7 mouse cellular contexts compared by ENCODE assay signal in the genomic region with DNA sequence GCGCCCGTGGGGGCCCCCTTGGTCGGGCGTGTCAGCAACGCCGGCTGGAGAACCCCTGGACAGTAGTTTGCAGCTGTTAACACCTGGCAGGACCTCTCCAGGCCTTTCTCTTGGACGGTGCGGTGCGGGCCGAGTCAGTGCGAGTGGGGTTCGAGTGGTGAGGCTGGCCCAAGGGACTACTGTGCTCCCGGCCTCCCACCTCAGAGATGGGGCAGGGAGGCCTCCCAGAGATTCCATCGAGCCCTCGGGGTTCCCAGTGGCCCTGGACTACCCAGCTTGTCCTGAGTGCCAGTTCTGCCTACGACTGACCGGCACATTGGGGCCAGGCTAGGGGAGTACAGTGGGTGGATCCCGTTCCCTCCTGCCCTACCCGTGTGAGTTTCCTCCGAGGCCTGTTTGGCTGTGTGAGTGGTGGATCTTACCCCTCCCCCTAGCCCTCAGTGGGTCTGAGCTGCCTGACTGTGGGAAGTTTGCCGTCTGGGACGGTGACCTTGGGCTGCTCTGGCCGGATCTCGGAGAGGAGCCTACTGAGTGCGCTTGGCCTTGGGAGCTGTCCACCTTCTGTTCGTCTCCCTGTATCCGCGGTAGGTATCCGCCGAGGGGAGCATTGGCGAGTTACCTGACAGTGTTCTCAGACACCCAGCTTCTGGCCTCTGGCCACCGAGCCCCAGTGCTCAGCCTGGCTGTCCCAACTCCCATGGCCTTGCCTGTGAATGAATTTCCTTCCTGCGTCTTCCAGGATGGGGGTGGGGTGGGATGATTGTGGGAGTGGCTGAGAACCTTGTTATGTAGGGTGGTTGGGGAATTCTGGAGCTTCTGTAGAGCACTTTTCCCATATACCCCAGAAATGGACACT. TPM values are rescaled to one million over a fixed set of nuclear protein-coding genes. Genes with fewer than 3 reads are reported as not detected.
A peak's percentile ranks its signal among the peaks of the same experiment; 100 is the strongest.
DNase-seq lines count a peak whose midpoint lies in the region; ATAC-seq and TF ChIP-seq lines count a peak whose summit lies in the region.

No protein-coding gene starts in this region.

- peaks cover 45% of the 10 kb centered on the region for H3K36me3 ChIP-seq in G1E (replicated peaks)
- H3K36me3 ChIP-seq in erythroblast, embryonic 14.5 days (ENCODE audit: control insufficient read depth): peaks cover 26% of the 10 kb centered on the region
- no peaks in the 10 kb centered on the region for H3K36me3 ChIP-seq in heart, embryonic 15.5 days

- DNase-seq in G1E (ENCODE audit: low spot score): peak; percentile 60
- peak; percentile 76 for DNase-seq in adrenal gland, postnatal 25 days
- peak; percentile 85 for DNase-seq in kidney, postnatal 14 days
- peak; percentile 75 for DNase-seq in lung, postnatal 14 days
- peak; percentile 62 for DNase-seq in retina, postnatal 1 day

- peak overlapping the region; percentile 100 for H3K27ac ChIP-seq in heart, embryonic 15.5 days

- no peak for ATAC-seq in G1E (ENCODE audit: extremely low read depth, insufficient number of reproducible peaks, low FRiP score, poor library complexity, severe bottlenecking)
- no peak for ATAC-seq in heart, embryonic 15.5 days (replicated peaks; ENCODE audit: insufficient number of reproducible peaks, insufficient read depth, low FRiP score, low read depth)

- peak overlapping the region; percentile 88 for H3K4me2 ChIP-seq in heart, embryonic 15.5 days

- no peak for TF ChIP-seq CTCF in G1E (IDR thresholded peaks at IDR 0.05; ENCODE audit: low read depth, low read length)

- H3K27me3 ChIP-seq in G1E (ENCODE audit: insufficient read depth, low read length): no peaks in the 10 kb centered on the region
- H3K27me3 ChIP-seq in erythroblast, embryonic 14.5 days (ENCODE audit: control insufficient read depth): peaks cover 25% of the 10 kb centered on the region
- no peaks in the 10 kb centered on the region for H3K27me3 ChIP-seq in heart, embryonic 15.5 days

- H3K9me3 ChIP-seq in G1E (replicated peaks): no peaks in the 10 kb centered on the region
- no peaks in the 10 kb centered on the region for H3K9me3 ChIP-seq in erythroblast, embryonic 14.5 days (ENCODE audit: control insufficient read depth, low read length)
- no peaks in the 10 kb centered on the region for H3K9me3 ChIP-seq in heart, embryonic 15.5 days (replicated peaks)

- peak overlapping the region; percentile 91 for H3K9ac ChIP-seq in heart, embryonic 15.5 days

- under 1% methylated on average over 33 of the region's 33 CpGs for WGBS in heart, embryonic 15.5 days

- peak overlapping the region; percentile 86 for H3K4me3 ChIP-seq in G1E (ENCODE audit: low read depth, low read length)
- H3K4me3 ChIP-seq in erythroblast, embryonic 14.5 days (replicated peaks): peak overlapping the region; percentile 84
- H3K4me3 ChIP-seq in heart, embryonic 15.5 days: peak overlapping the region; percentile 96

- H3K4me1 ChIP-seq in G1E (ENCODE audit: insufficient read depth, low read depth, low read length): peaks cover 86% of the 10 kb centered on the region
- H3K4me1 ChIP-seq in erythroblast, embryonic 14.5 days (ENCODE audit: control insufficient read depth): peaks cover 96% of the 10 kb centered on the region
- peaks cover 77% of the 10 kb centered on the region for H3K4me1 ChIP-seq in heart, embryonic 15.5 days (replicated peaks)

RNA-seq across cellular contexts. Expression of a gene that starts 1.0 kb away (rescaled TPM):
- total RNA-seq in G1E (2014; fragmentation: Nextera tagmentation) (125 and 128 TPM in 2 replicates), G1E (2017) (15.4 and 17.0 TPM in 2 replicates)
- 133 and 141 TPM in 2 replicates for polyA plus RNA-seq in G1E (2012)
- total RNA-seq in adrenal gland, postnatal 25 days (2021): 104 TPM in 2 replicates
- 2.6 and 3.4 TPM in 2 replicates for polyA plus RNA-seq in erythroblast, embryonic 14.5 days (2012)
- 35.4 and 43.2 TPM in 2 replicates for polyA plus RNA-seq in heart, embryonic 15.5 days (2015; fragmentation: Nextera tagmentation; extraction: Ambion mirVana)
